Mouse (Mus musculus): ENCODE data around the gene Gm10392. TPM values are rescaled to one million over a fixed set of nuclear protein-coding genes. Genes with fewer than 3 reads are reported as not detected.
A peak's percentile ranks its signal among the peaks of the same experiment; 100 is the strongest.

Gene Gm10392
- polyA plus RNA-seq, 2 experiments = not detected

DNA sequence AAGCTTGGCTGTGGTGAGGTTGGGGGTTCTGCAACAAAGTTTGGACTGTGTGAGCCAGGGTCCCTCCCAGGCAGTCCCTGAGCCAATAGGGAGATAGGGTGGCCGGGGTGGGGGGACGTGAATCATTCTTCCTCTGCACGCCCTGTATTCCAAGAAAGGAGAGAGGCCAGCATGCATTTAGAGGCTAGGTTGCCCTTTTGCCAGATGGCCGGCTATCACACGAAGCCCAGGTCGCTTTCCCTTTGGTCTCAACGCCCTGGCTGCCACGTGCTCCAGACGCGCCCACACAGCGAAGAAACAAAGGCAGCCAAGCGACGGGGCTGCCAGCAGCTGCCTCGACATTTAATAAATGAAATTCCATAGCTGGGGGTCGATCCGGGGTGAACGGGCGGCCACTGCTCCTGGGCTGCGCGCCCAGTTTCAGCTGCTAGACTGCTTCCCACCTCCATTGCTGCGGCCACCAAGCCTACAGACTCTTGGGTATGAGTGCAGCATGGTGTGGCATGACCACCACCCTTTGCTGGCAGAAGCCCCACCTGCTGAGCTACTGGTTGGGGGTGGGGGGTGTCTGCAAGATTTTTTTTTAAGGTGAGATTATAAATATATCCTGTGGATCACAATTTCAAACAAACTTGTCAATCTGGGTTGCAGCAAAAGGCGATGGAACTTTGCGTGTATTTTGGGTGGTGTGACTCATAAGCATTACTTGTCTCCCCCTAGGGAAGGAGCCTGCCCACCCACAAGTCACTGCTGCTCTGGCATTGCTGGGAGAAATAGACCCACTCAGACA is 27.3 kb downstream of the Gm10392 start:
- no peak for DNase-seq (ENCODE audit: low read depth in 3 of 3, low spot score in 3 of 3)
- H3K27ac ChIP-seq = no peak overlapping the region
- TF ChIP-seq CTCF (IDR thresholded peaks at IDR 0.05; ENCODE audit: low read depth) (no peak), EP300 (IDR thresholded peaks at IDR 0.05; ENCODE audit: low read depth) (no peak)

GRCm38 (mm10) chr11:77491123-77491501 is 27.9 kb downstream of the Gm10392 start:
- no peak overlapping the region for H3K27ac ChIP-seq
- H3K36me3 ChIP-seq (replicated peaks; ENCODE audit: control insufficient read depth, insufficient read depth, low read depth) = no peaks in the 10 kb centered on the region
- H3K27me3 ChIP-seq (ENCODE audit: control insufficient read depth, insufficient read depth, low read length) = peaks cover 25% of the 10 kb centered on the region
- peak overlapping the region; percentile 18 to 20 for H3K4me3 ChIP-seq (ENCODE audit: insufficient read depth in 1 of 2, low read depth in 2 of 2, low read length in 2 of 2)
- peak; percentile 40 for ATAC-seq (ENCODE audit: insufficient read depth)
- no peak overlapping the region for H3K9ac ChIP-seq (replicated peaks)
- peak; percentile 54 to 68 (median 59) for DNase-seq (ENCODE audit: low read depth in 3 of 3, low spot score in 3 of 3)
- H3K4me1 ChIP-seq (replicated peaks; ENCODE audit: control insufficient read depth in 2 of 2, insufficient read depth in 2 of 2, low read length in 1 of 2) = peaks cover 7 to 25% of the 10 kb centered on the region in 2 experiments; a peak in 3 of 4 replicates
- peak overlapping the region; percentile 82 for H3K4me2 ChIP-seq (ENCODE audit: low read depth)
- peak; percentile 98 for TF ChIP-seq CTCF (IDR thresholded peaks at IDR 0.05; ENCODE audit: low read depth)
- TF ChIP-seq EP300 (IDR thresholded peaks at IDR 0.05; ENCODE audit: low read depth) = no peak
- no peaks in the 10 kb centered on the region for H3K9me3 ChIP-seq (ENCODE audit: control insufficient read depth, low read length)
- WGBS (ENCODE audit: insufficient replicate concordance) = under 1% methylated on average over 13 of the region's 13 CpGs

More for the DNA sequence above, 27.3 kb downstream of the Gm10392 start:
- Histone ChIP-seq H3K4me3 (ENCODE audit: insufficient read depth in 1 of 2, low read depth in 2 of 2, low read length in 2 of 2) (peak overlapping the region; percentile 31 to 82), H3K27me3 (ENCODE audit: control insufficient read depth, insufficient read depth, low read length) (peaks cover 25% of the 10 kb centered on the region), H3K36me3 (replicated peaks; ENCODE audit: control insufficient read depth, insufficient read depth, low read depth) (no peaks in the 10 kb centered on the region), H3K4me2 (ENCODE audit: low read depth) (peak overlapping the region; percentile 82), H3K9ac (replicated peaks) (peak overlapping the region; percentile 71), H3K4me1 (replicated peaks; ENCODE audit: control insufficient read depth in 2 of 2, insufficient read depth in 2 of 2, low read length in 1 of 2) (peaks cover 7 to 27% of the 10 kb centered on the region in 2 experiments; a peak in 3 of 4 replicates), H3K9me3 (ENCODE audit: control insufficient read depth, low read length) (no peaks in the 10 kb centered on the region)
- ATAC-seq (ENCODE audit: insufficient read depth) = peak; percentile 19; the same call in 1 of the 2 replicates
- WGBS (ENCODE audit: insufficient replicate concordance) = 1% methylated on average over 23 of the region's 23 CpGs

DNA sequence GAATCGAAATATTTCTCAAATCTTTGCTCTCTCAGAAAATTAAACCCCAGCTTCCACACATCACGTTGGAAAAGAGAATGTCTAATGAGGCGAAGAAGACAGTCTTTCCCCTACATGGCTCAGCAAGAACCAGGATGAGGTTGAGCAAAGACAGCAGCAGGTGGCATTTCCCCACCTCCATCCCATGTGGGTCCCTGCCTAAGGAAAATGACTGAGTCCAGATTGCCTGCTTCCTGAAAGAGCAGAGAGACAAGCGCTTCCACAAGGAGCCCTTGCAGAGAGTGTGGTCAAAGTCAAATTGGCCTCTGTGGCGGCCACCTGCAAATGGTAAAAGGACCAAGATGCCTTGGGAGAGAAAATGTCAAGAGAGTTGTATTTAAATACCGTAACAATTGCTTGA is 28.5 kb downstream of the Gm10392 start:
- 60% methylated on average over 6 of the region's 6 CpGs for WGBS (ENCODE audit: insufficient replicate concordance)
- H3K27ac ChIP-seq = no peak overlapping the region
- no peak overlapping the region for H3K4me3 ChIP-seq (ENCODE audit: insufficient read depth in 1 of 2, low read depth in 2 of 2, low read length in 2 of 2)
- no peak overlapping the region for H3K9ac ChIP-seq (replicated peaks)
- no peak for ATAC-seq (ENCODE audit: insufficient read depth)
- TF ChIP-seq EP300 (IDR thresholded peaks at IDR 0.05; ENCODE audit: low read depth) = no peak
- no peak for TF ChIP-seq CTCF (IDR thresholded peaks at IDR 0.05; ENCODE audit: low read depth)
- no peaks in the 10 kb centered on the region for H3K9me3 ChIP-seq (ENCODE audit: control insufficient read depth, low read length)
- H3K4me1 ChIP-seq (replicated peaks; ENCODE audit: control insufficient read depth in 2 of 2, insufficient read depth in 2 of 2, low read length in 1 of 2) = peaks cover 7 to 25% of the 10 kb centered on the region in 2 experiments; a peak in 3 of 4 replicates
- H3K36me3 ChIP-seq (replicated peaks; ENCODE audit: control insufficient read depth, insufficient read depth, low read depth) = no peaks in the 10 kb centered on the region
- peaks cover 25% of the 10 kb centered on the region for H3K27me3 ChIP-seq (ENCODE audit: control insufficient read depth, insufficient read depth, low read length)
- no peak for DNase-seq (ENCODE audit: low read depth in 3 of 3, low spot score in 3 of 3)
- no peak overlapping the region; the same call in 1 of the 2 replicates for H3K4me2 ChIP-seq (ENCODE audit: low read depth)

DNA sequence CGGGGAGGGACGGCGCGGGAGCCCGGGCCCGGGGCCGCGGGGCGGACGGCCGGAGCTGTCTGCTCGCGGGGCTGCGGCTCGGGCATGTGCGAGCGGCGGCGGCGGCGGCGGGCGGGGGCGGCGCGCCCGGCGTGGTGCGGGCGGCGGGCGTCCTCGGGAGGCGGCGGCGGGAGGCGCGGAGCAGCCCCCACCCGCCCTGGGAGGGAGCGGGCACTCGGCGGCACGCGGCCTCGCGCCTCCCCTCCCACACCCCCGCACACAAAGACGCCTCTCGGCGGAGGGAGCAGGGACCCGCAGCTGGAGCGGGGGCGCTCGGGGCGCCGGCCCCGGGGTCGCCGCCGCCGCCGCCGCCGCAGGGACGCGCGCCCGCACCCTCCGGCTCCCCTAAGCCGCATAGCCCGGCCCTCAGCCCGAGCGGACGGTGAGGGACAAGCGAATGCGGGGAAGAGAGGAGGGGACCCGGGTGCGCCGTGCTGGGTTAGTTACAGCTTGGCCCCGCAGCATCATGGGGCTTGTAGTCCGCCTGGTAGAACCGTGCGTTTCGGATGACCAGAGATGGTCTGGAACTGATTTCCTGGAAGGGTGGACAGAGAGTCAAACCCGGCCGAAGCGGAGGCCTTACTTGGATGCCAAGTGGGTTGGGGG is 29.3 kb downstream of the Gm10392 start, which contains the start of gene Ankrd13b:
Gene Ankrd13b (minus strand): TSS at position 88 of the 645 bp plus-strand sequence.
- peaks cover 25% of the 10 kb centered on the region for H3K27me3 ChIP-seq (ENCODE audit: control insufficient read depth, insufficient read depth, low read length)
- H3K36me3 ChIP-seq (replicated peaks; ENCODE audit: control insufficient read depth, insufficient read depth, low read depth) = no peaks in the 10 kb centered on the region
- WGBS (ENCODE audit: insufficient replicate concordance) = under 1% methylated on average over 57 of the region's 87 CpGs
- no peak within 1 kb of the TSS for H3K27ac ChIP-seq
- peak within 1 kb of the TSS; percentile 57 for H3K9ac ChIP-seq (replicated peaks)
- TF ChIP-seq CTCF (IDR thresholded peaks at IDR 0.05; ENCODE audit: low read depth) (no peak), EP300 (IDR thresholded peaks at IDR 0.05; ENCODE audit: low read depth) (no peak)
- DNase-seq (ENCODE audit: low read depth in 3 of 3, low spot score in 3 of 3) (no peak), ATAC-seq (ENCODE audit: insufficient read depth) (no peak)
- peak within 1 kb of the TSS; percentile 55 to 72 for H3K4me3 ChIP-seq (ENCODE audit: insufficient read depth in 1 of 2, low read depth in 2 of 2, low read length in 2 of 2)
- H3K4me1 ChIP-seq (replicated peaks; ENCODE audit: control insufficient read depth in 2 of 2, insufficient read depth in 2 of 2, low read length in 1 of 2) = peaks cover 7 to 21% of the 10 kb centered on the region in 2 experiments; a peak in 3 of 4 replicates
- H3K4me2 ChIP-seq (ENCODE audit: low read depth) = peak within 1 kb of the TSS; percentile 93
- H3K9me3 ChIP-seq (ENCODE audit: control insufficient read depth, low read length) = no peaks in the 10 kb centered on the region
